In the genomic region with DNA sequence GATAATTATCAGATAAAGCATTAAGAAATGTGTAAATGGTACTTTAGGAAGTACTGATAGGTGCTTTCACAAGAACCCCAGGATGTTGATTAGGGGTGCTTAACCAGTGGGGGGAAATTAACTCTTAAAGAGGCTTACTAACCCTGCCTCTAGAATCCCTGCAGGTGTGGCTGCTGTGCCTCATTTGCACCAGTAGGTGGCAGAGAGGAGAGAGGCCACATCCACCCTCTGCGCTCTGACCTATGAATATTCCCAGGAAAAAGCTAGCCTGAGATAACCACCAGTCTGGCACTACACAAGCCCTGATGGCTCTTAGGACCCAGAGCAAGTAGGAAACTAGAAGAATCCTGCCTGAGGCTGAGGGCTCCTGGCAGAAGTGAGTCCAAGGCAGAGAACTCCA, we compare ENCODE assay signal across 8 mouse cellular contexts. TPM values are rescaled to one million over a fixed set of nuclear protein-coding genes. Genes with fewer than 3 reads are reported as not detected.
DNase-seq lines count a peak whose midpoint lies in the region; ATAC-seq and TF ChIP-seq lines count a peak whose summit lies in the region.
"Had no signal": no experiment of that assay in that cellular context is flagged by ENCODE, and none has a peak within 500 bp of the region (broad histone marks: within the 10 kb centered on the region; RNA-seq: fewer than 3 reads in every experiment).

No protein-coding gene starts in this region.

- TF ChIP-seq CTCF in left cerebral cortex, adult 2 months (IDR thresholded peaks at IDR 0.05): peak; percentile 71

- H3K36me3 ChIP-seq in embryonic facial prominence, embryonic 11.5 days (replicated peaks; ENCODE audit: control insufficient read depth, insufficient read depth, low read depth, low read length): no peaks in the 10 kb centered on the region

- intact Hi-C loops in left cerebral cortex, adult 2 months (cut with DNase I): loop anchor here (2.0 to 5.0 kb wide), 2 partner anchors 220 to 254 kb away; no protein-coding TSS in a partner anchor
- intact Hi-C loops in left cerebral cortex, postnatal 10 days (cut with DNase I): loop anchor here (5.0 kb wide), 1 partner anchor 116 kb away; no protein-coding TSS in a partner anchor

- H3K27me3 ChIP-seq in embryonic facial prominence, embryonic 11.5 days (ENCODE audit: control insufficient read depth, insufficient read depth, low read length): no peaks in the 10 kb centered on the region

- no peak overlapping the region for H3K4me3 ChIP-seq in left cerebral cortex, adult 2 months
- no peak overlapping the region for H3K4me3 ChIP-seq in embryonic facial prominence, embryonic 11.5 days (ENCODE audit: low read depth, low read length)
- H3K4me3 ChIP-seq: megakaryocyte, embryonic 14.5 days had no signal

- no peak overlapping the region for H3K4me2 ChIP-seq in embryonic facial prominence, embryonic 11.5 days (ENCODE audit: low read depth, low read length)

- no peak overlapping the region for H3K27ac ChIP-seq in left cerebral cortex, adult 2 months
- H3K27ac ChIP-seq in embryonic facial prominence, embryonic 11.5 days (replicated peaks; ENCODE audit: low read depth, low read length): no peak overlapping the region

- ATAC-seq in embryonic facial prominence, embryonic 11.5 days (replicated peaks; ENCODE audit: insufficient number of reproducible peaks, low FRiP score, low TSS enrichment, low read depth): no peak

- WGBS in embryonic facial prominence, embryonic 11.5 days: 29% methylated on average over 1 of the region's 1 CpGs

- H3K4me1 ChIP-seq in embryonic facial prominence, embryonic 11.5 days (ENCODE audit: control insufficient read depth, insufficient read depth, low read length): no peaks in the 10 kb centered on the region
- H3K4me1 ChIP-seq: megakaryocyte, embryonic 14.5 days had no signal

- no peak for DNase-seq in left cerebral cortex, adult 2 months (ENCODE audit: extremely low spot score in 1 of 2, low spot score in 2 of 2)
- no peak for DNase-seq in left cerebral cortex, postnatal 10 days (ENCODE audit: extremely low spot score in 1 of 2, low spot score in 2 of 2)
- DNase-seq in adipocyte (ENCODE audit: low spot score): peak; percentile 26
- peak; percentile 46 for DNase-seq in embryonic facial prominence, embryonic 11.5 days (ENCODE audit: low spot score)
- DNase-seq in lung, postnatal 14 days: peak; percentile 43
- DNase-seq in right cerebral cortex, adult 18-20 months: no peak
- DNase-seq in urinary bladder, postnatal 4 days (ENCODE audit: low spot score in 2 of 2): no peak

- no peaks in the 10 kb centered on the region for H3K9me3 ChIP-seq in embryonic facial prominence, embryonic 11.5 days (replicated peaks; ENCODE audit: control insufficient read depth, low read length)

- H3K9ac ChIP-seq in embryonic facial prominence, embryonic 11.5 days (replicated peaks; ENCODE audit: low read length): no peak overlapping the region

RNA-seq across cellular contexts. Expression of a gene that starts 30.4 kb away (rescaled TPM):
- total RNA-seq in left cerebral cortex, adult 2 months (2021): under 1 TPM in 1 of 2 experiments, not detected in 1; 0.26 TPM
- total RNA-seq in left cerebral cortex, postnatal 10 days (2021): not detected
- polyA plus RNA-seq in embryonic facial prominence, embryonic 11.5 days (2014; fragmentation: Nextera tagmentation; extraction: Ambion mirVana): not detected in 2 replicates

RNA-seq across cellular contexts. Expression of a gene that starts 49.3 kb away (rescaled TPM):
- 100 to 1,000 TPM; 167 to 178 TPM for total RNA-seq in left cerebral cortex, adult 2 months (2021)
- 10 to 100 TPM; 98.1 TPM for total RNA-seq in left cerebral cortex, postnatal 10 days (2021)
- polyA plus RNA-seq in embryonic facial prominence, embryonic 11.5 days (2014; fragmentation: Nextera tagmentation; extraction: Ambion mirVana): 25.0 and 25.2 TPM in 2 replicates

RNA-seq across cellular contexts. Expression of a gene that starts 49.3 kb away (rescaled TPM):
- total RNA-seq in left cerebral cortex, adult 2 months (2021): 10 to 100 TPM; 45.3 to 46.9 TPM
- total RNA-seq in left cerebral cortex, postnatal 10 days (2021): 10 to 100 TPM; 37.8 to 39.5 TPM
- polyA plus RNA-seq in embryonic facial prominence, embryonic 11.5 days (2014; fragmentation: Nextera tagmentation; extraction: Ambion mirVana): 3.1 and 3.7 TPM in 2 replicates

Comparison
In these comparisons a context has a peak if more than half of its experiments do, and no peak if none do; other contexts are left out.
1. DNase-seq: peak in adipocyte (single experiment), embryonic facial prominence, embryonic 11.5 days (single experiment) and lung, postnatal 14 days (single experiment); none in left cerebral cortex, adult 2 months (0 of 2), left cerebral cortex, postnatal 10 days (0 of 2), right cerebral cortex, adult 18-20 months (single experiment) and urinary bladder, postnatal 4 days (0 of 2).